Mouse (Mus musculus) hindbrain, embryonic 15.5 days (tissue): ENCODE measurements at regions not wholly inside any gene's neighbourhood (a gene's known extent, or its start where the extent isn't known, plus 50 kb on each side); places are given as distances from the start of the nearest gene placed in this dataset.
A peak's percentile ranks its signal among the peaks of the same experiment; 100 is the strongest.

Source experiments
- ATAC-seq: fragments of 200-750 bp; cut with Nextera tagmentation; 2 replicates; pipeline ENCODE4 v1.8.0; 2017; ENCODE audit warnings: low read depth, moderate number of reproducible peaks, moderate TSS enrichment; ENCODE audit not compliant: low FRiP score
- H3K27ac ChIP-seq: fragments of 300-500 bp; sonication (generic); replicated peaks from 2 replicates; pipeline ENCODE4 v1.5.1; 2015; ENCODE audit warnings: mild to moderate bottlenecking, inconsistent platforms
- H3K27me3 ChIP-seq: fragments of 300-500 bp; sonication (generic); 2 replicates; pipeline ENCODE4 v1.6.1; 2015; ENCODE audit warnings: control low read depth, inconsistent platforms
- H3K36me3 ChIP-seq: fragments of 300-500 bp; sonication (generic); 2 replicates; pipeline ENCODE4 v1.6.1; 2015; ENCODE audit warnings: control low read depth, inconsistent platforms
- H3K4me1 ChIP-seq: fragments of 300-500 bp; sonication (generic); replicated peaks from 2 replicates; pipeline ENCODE4 v1.6.1; 2015; ENCODE audit warnings: control low read depth, inconsistent platforms
- H3K4me2 ChIP-seq: fragments of 300-500 bp; sonication (generic); 2 replicates; pipeline ENCODE4 v1.6.1; 2015; ENCODE audit warnings: moderate library complexity, mild to moderate bottlenecking, inconsistent platforms
- H3K4me3 ChIP-seq: fragments of 300-500 bp; sonication (generic); 2 replicates; pipeline ENCODE4 v1.5.1; 2015; ENCODE audit warnings: mild to moderate bottlenecking, inconsistent platforms
- H3K9ac ChIP-seq: fragments of 300-500 bp; sonication (generic); 2 replicates; pipeline ENCODE4 v1.6.1; 2015; ENCODE audit warnings: inconsistent platforms
- H3K9me3 ChIP-seq: fragments of 300-500 bp; sonication (generic); 2 replicates; pipeline ENCODE4 v1.6.1; 2016; ENCODE audit warnings: control low read depth, inconsistent platforms
- WGBS: fragments of 180-500 bp; shearing (Covaris S2); methylation state at CpG from one replicate; pipeline ENCODE4 v1.1.7; 2015; 5-methylcytosine and 5-hydroxymethylcytosine counted together

DNA sequence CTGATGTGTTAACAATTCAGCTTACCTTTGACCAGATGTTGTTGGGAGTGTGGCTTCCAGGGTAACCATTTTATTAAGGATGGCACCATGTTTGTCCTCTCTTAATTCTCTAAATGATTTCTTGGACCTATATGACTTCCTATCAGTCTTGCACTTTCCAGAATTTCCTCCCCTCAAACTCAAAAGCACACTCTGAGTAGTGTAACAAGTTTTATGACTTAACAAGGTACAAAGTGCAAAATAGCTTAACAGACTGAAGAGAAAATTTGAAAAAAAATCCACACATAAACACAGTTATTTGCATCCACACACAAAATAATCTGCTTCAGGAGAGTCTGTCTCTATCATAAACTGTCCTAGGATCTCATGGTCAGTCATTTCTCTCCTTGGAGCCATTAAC is 251.0 kb upstream of the Kirrel3 start:
- Histone ChIP-seq H3K27me3 (no peaks in the 10 kb centered on the region), H3K4me2 (no peak overlapping the region), H3K9ac (no peak overlapping the region), H3K4me1 (no peaks in the 10 kb centered on the region), H3K27ac (no peak overlapping the region), H3K36me3 (no peaks in the 10 kb centered on the region), H3K4me3 (no peak overlapping the region), H3K9me3 (no peaks in the 10 kb centered on the region)
- no peak for ATAC-seq

DNA sequence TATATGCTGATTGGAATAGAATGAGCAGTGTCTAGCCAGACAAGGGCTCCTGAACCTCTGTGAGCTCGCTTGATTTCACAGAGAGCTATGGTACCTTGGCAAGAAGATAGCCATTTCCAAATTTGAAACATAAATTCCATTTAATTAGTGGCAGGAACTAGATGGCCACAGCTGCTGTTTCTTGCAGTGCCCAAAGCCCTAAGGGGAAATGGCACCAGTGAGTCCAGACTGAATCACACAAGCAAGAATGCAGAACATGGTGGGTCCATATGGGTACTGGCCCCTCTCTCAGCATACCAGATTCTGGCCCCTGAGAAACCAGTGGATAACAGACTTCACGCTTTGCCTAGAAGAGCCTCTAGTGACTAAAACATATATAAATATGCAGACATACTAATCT is 246.2 kb upstream of the Kirrel3 start:
- ATAC-seq = no peak
- Histone ChIP-seq H3K4me2 (no peak overlapping the region), H3K27ac (no peak overlapping the region), H3K9ac (no peak overlapping the region), H3K4me3 (no peak overlapping the region), H3K9me3 (no peaks in the 10 kb centered on the region), H3K36me3 (no peaks in the 10 kb centered on the region), H3K27me3 (no peaks in the 10 kb centered on the region), H3K4me1 (no peaks in the 10 kb centered on the region)
- 87% methylated on average over 2 of the region's 2 CpGs for WGBS

DNA sequence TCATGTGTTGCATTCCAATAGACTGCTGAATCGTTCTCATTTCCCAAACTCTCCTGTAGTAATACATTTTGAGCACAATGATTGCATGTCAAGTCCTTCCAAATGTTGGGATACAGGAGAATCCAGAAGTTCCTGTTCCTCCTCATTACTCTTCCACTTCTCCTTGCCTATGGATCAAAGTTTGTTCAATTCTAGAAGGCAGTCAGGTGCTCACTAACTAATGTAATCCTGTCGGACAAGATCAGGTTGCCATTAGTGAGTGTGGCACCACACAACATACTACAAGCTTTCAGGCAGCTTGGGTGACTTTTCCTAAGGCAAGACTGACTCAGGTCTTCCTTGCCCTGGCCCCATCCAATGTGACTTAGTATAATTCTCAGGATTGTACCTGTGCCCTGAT is 242.0 kb upstream of the Kirrel3 start:
- no peaks in the 10 kb centered on the region for H3K9me3 ChIP-seq
- no peak overlapping the region for H3K4me3 ChIP-seq
- no peaks in the 10 kb centered on the region for H3K27me3 ChIP-seq
- H3K4me2 ChIP-seq = no peak overlapping the region
- H3K4me1 ChIP-seq = no peaks in the 10 kb centered on the region
- no peak overlapping the region for H3K9ac ChIP-seq
- 85% methylated on average over 2 of the region's 2 CpGs for WGBS
- no peak for ATAC-seq
- no peaks in the 10 kb centered on the region for H3K36me3 ChIP-seq
- H3K27ac ChIP-seq = no peak overlapping the region

DNA sequence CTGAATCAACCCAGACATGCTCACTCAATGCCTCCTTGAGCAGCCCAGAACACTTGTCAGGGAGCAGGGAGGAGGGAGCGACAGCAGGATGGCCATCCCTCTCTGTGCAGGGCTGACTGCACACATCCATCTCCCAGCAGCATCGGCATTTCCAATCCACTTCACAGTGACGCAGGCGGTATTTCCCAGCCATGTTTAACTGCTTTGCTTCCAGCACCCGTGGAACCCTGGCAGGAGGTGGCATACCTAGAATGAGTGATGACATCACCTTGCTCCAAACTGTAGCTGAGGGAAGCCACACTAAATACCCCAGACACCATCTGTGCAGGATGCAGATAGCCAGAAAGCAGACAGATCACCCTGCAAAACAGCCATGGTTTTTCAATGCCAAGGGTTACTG is 241.1 kb upstream of the Kirrel3 start:
- Histone ChIP-seq H3K27ac (no peak overlapping the region), H3K9ac (no peak overlapping the region), H3K4me3 (no peak overlapping the region), H3K9me3 (no peaks in the 10 kb centered on the region), H3K36me3 (no peaks in the 10 kb centered on the region), H3K4me1 (no peaks in the 10 kb centered on the region), H3K4me2 (no peak overlapping the region), H3K27me3 (no peaks in the 10 kb centered on the region)
- no peak for ATAC-seq
- 55% methylated on average over 5 of the region's 5 CpGs for WGBS

DNA sequence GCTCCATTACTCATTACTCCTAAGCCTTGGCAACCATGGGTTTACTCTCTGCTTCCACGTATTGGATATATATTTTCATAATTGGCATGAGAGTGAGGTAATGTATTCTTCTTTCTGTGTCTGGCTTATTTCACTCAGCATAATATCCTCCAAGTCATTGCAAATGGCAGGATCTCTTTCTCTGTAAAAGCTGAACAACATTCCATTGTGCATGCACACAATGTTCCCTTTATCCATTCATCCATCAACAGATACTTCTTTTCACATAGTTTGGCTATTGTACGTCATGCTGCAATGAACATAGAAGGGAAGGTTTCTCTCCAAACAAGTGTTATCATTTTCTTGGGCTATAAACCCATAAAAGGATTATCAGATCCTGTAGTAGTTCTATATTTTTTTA is 232.9 kb upstream of the Kirrel3 start:
- no peaks in the 10 kb centered on the region for H3K36me3 ChIP-seq
- no peak overlapping the region for H3K4me2 ChIP-seq
- no peaks in the 10 kb centered on the region for H3K4me1 ChIP-seq
- no peak overlapping the region for H3K4me3 ChIP-seq
- no peak overlapping the region for H3K9ac ChIP-seq
- WGBS = 48% methylated on average over 2 of the region's 2 CpGs
- H3K27ac ChIP-seq = no peak overlapping the region
- H3K9me3 ChIP-seq = no peaks in the 10 kb centered on the region
- H3K27me3 ChIP-seq = no peaks in the 10 kb centered on the region
- no peak for ATAC-seq

DNA sequence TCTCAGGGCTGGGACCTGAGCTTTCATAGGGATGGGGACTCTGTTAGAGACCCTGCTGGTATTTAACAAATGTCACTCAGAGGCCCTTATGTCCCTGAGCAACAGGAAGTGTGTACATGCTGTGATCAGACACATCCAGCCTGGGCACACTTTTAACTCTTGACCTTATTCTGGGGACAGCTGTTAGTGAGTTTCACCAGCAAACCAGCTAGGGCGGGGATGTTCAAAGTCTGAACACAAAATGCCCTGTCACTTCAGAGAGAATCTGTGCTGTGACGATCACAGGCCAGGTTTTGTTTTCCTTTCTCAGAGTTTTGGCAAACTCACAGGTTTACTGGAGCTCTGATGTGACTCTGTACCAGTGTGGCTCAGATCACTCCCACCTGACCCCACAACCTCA is 227.2 kb upstream of the Kirrel3 start:
- no peaks in the 10 kb centered on the region for H3K27me3 ChIP-seq
- H3K9me3 ChIP-seq = no peaks in the 10 kb centered on the region
- WGBS = 67% methylated on average over 2 of the region's 2 CpGs
- no peaks in the 10 kb centered on the region for H3K4me1 ChIP-seq
- no peak overlapping the region for H3K27ac ChIP-seq
- H3K36me3 ChIP-seq = no peaks in the 10 kb centered on the region
- no peak overlapping the region for H3K4me2 ChIP-seq
- no peak for ATAC-seq
- H3K4me3 ChIP-seq = no peak overlapping the region
- H3K9ac ChIP-seq = no peak overlapping the region

DNA sequence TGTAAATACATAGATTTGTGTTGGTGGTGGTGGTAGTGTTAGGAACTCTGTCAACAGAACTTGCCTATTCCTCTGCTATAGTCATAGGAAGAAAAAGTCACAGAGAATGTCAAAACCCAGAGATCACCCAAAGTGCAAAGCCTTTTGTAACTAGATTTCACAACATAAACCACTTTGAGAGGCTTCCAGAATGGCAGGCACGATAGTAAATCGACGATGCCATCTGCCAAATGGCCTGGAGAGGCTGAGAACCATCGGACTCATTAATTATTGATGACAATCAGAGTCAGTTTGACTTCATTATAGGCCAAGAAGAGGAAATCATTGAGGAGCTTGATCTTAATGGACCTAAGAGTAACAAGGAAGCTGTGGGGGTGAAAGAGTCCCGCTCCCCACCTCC is 207.6 kb upstream of the Kirrel3 start:
- Histone ChIP-seq H3K36me3 (no peaks in the 10 kb centered on the region), H3K27ac (no peak overlapping the region), H3K4me2 (no peak overlapping the region), H3K9ac (no peak overlapping the region), H3K27me3 (no peaks in the 10 kb centered on the region), H3K4me3 (no peak overlapping the region), H3K9me3 (no peaks in the 10 kb centered on the region), H3K4me1 (peaks cover 4% of the 10 kb centered on the region; the same call in 1 of the 2 replicates)
- ATAC-seq = no peak
- 58% methylated on average over 5 of the region's 5 CpGs for whole genome bisulfite sequencing

DNA sequence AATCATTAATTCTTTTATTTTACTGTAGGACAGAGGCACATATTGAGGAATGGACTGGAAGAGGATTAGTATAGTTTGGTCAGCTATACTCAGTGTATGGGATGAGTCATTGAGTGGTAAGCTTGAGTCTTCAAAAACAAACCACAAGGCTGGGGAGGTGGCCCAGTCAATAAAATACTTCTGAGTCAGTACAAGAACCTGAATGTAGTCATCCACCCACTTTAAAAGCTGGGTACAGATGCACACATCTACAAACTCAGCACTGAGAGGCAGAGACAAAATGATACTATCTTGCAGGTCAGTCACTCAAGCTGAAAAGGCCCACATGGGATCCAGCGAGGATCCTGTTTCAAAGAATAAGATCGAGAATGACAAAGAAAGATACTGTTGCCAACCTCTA is 206.3 kb upstream of the Kirrel3 start:
- Histone ChIP-seq H3K27ac (no peak overlapping the region), H3K9ac (no peak overlapping the region), H3K4me2 (no peak overlapping the region), H3K4me1 (peaks cover 4% of the 10 kb centered on the region; the same call in 1 of the 2 replicates), H3K9me3 (no peaks in the 10 kb centered on the region), H3K36me3 (no peaks in the 10 kb centered on the region), H3K4me3 (no peak overlapping the region), H3K27me3 (no peaks in the 10 kb centered on the region)
- ATAC-seq = no peak
- WGBS = 70% methylated on average over 2 of the region's 2 CpGs

DNA sequence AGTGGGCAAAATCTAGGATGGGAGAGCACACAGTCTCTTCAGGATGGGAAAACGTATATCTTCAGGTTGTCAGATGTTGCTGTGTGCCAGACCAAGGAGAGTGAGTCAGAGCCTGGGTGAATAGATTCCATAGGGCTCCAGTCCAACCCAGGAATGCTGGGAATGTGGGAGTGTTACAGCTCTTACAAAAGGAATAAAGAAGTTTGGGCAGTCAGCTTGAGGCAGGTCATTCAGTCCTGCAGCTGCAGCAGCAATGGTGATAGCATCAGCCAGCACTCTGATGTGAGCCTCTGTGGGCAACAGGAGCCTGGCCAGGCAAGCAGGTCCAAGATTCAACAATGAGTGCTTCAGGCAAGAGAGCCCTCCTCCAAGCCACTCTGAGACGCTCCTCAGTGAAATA is 205.8 kb upstream of the Kirrel3 start:
- ATAC-seq = 0 out of 2 replicates have a peak, but pooled peaks have one; percentile 19
- WGBS = 48% methylated on average over 2 of the region's 2 CpGs
- no peak overlapping the region for H3K4me2 ChIP-seq

DNA sequence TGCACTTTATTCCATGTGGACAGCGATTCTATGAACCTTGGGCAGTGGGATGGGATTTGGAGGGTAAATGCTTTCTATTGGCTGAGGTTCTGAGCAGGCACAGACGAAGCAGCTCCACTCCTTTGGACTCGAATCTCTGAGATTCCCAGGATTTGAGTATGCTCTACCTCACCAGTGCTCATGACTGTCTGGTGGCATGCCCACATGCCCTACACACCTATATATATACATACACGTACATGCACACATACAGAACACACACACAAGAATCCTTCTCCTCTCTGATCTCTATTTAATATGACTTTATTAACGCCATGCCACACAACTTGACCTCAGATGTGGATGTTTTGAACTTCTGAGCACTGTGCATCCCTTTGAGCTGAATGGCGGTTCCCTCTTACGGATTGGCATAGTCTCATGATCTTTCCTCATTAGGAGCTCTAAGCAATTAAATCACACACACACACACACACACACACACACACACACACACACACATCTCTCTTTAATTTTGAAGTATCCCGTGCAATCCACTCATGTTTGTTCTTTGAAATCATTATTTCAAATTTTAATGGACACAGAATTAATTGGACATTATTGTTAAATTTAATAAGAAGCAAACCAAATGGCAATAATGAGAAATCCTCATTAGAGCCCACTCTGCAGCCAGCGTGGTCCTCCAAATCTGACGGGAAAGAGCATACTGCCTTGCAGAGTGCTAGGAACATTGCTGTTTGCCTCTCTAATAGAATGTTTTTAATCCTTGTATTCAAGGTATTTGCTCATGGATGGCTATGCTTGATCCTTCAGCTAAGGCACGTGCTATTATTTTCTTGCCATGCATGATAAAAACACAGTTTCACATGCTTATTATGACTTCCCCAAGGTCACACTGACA is 205.1 kb upstream of the Kirrel3 start:
- ATAC-seq = 0 out of 2 replicates have a peak, but pooled peaks have one; percentile 27
- 82% methylated on average over 11 of the region's 11 CpGs for WGBS

More for the DNA sequence above, 205.8 kb upstream of the Kirrel3 start:
- Histone ChIP-seq H3K36me3 (no peaks in the 10 kb centered on the region), H3K4me3 (no peak overlapping the region), H3K4me1 (peaks cover 4% of the 10 kb centered on the region; the same call in 1 of the 2 replicates), H3K9me3 (no peaks in the 10 kb centered on the region), H3K27me3 (no peaks in the 10 kb centered on the region), H3K9ac (no peak overlapping the region), H3K27ac (no peak overlapping the region)

DNA sequence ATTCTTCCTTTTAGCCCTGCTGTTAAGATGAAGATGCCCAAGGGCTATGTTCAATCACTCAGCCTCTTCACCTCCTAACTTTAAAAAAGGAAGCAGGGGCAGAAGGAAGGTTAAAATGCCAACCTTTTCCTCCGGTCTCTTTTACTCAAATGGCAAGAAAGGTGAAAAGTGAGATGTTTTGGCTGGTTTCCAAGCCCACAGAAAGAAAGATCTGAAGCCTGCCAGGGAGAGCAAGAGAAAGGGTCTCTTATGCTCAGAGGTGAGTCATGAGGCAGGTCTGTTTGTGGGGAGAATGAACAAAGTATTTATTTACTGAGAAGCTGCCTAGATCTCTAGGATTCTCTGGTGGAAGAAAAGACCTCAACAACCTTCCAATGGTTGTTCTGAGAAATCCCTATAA is 162.1 kb upstream of the Kirrel3 start:
- H3K9ac ChIP-seq = no peak overlapping the region
- H3K9me3 ChIP-seq = no peaks in the 10 kb centered on the region
- no peaks in the 10 kb centered on the region for H3K27me3 ChIP-seq
- no peak for ATAC-seq
- H3K4me3 ChIP-seq = no peak overlapping the region
- 65% methylated on average over 1 of the region's 1 CpGs for WGBS
- H3K36me3 ChIP-seq = no peaks in the 10 kb centered on the region
- no peaks in the 10 kb centered on the region for H3K4me1 ChIP-seq
- H3K4me2 ChIP-seq = no peak overlapping the region
- H3K27ac ChIP-seq = no peak overlapping the region

More for the DNA sequence above, 205.1 kb upstream of the Kirrel3 start:
- Histone ChIP-seq H3K9me3 (no peaks in the 10 kb centered on the region), H3K27ac (no peak overlapping the region), H3K4me2 (no peak overlapping the region), H3K9ac (no peak overlapping the region), H3K4me1 (peaks cover 4% of the 10 kb centered on the region; the same call in 1 of the 2 replicates), H3K36me3 (no peaks in the 10 kb centered on the region), H3K27me3 (no peaks in the 10 kb centered on the region), H3K4me3 (no peak overlapping the region)

DNA sequence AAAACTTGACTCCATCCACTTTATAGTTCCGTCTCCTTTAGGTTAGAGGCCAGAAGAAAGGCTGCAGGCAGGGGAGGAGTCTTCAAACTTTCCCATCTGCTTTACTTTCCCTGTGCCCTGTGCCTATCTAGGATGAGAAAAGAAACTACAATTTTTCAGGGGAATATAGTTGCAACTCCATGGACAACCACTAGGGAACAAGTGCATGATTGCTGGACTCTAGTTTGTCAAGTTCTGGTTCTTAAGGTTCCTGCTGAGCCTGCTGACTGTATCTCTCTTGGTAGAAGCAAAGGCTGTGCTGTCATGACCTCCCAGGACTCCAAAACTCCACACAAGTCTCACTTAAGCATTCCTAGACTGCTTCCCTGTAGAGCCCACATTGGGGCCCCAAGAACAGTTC is 157.0 kb upstream of the Kirrel3 start:
- WGBS = 89% methylated on average over 1 of the region's 1 CpGs
- H3K4me1 ChIP-seq = no peaks in the 10 kb centered on the region
- no peaks in the 10 kb centered on the region for H3K36me3 ChIP-seq
- no peak overlapping the region for H3K9ac ChIP-seq
- no peak overlapping the region for H3K4me2 ChIP-seq
- H3K9me3 ChIP-seq = no peaks in the 10 kb centered on the region
- H3K27me3 ChIP-seq = no peaks in the 10 kb centered on the region
- no peak overlapping the region for H3K27ac ChIP-seq
- H3K4me3 ChIP-seq = no peak overlapping the region
- no peak for ATAC-seq

DNA sequence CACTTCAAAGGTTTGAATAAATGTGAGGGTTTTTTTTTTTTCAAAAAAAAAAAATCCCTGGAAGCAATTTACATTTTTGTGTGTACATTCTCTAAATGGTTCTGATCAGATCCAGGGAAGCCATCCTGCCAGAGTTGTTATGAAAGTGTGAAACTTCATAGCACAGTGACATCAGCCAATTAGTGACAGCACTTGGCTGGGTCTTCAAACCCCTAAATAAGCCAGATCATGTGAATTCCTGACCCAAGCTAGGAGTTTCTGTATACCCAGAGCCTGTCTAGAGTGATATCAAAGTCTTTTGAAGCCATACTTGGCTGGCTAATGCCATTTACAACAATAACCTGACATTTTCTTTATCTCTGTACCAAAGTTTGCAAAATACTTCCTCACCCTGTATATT is 151.6 kb upstream of the Kirrel3 start:
- no peak overlapping the region for H3K4me2 ChIP-seq
- H3K4me1 ChIP-seq = peaks cover 8% of the 10 kb centered on the region; the same call in 1 of the 2 replicates
- H3K4me3 ChIP-seq = no peak overlapping the region
- H3K9ac ChIP-seq = no peak overlapping the region
- no peak overlapping the region for H3K27ac ChIP-seq
- H3K9me3 ChIP-seq = no peaks in the 10 kb centered on the region
- H3K27me3 ChIP-seq = no peaks in the 10 kb centered on the region
- no peaks in the 10 kb centered on the region for H3K36me3 ChIP-seq
- no peak for ATAC-seq
